Mouse (Mus musculus): Measurements from ENCODE around the gene Vmn2r44. TPM values are rescaled to one million over a fixed set of nuclear protein-coding genes. Genes with fewer than 3 reads are reported as not detected.
"Not testable (repeated sequence)": the region's sequence is repeated elsewhere in the genome, so short reads cannot be mapped to it uniquely, and the experiment has no call there.

Vmn2r44 gene
- not detected in 2 replicates for total RNA-seq (2021)
- long read RNA-seq, experiment 1: 0 reads
- long read RNA-seq, experiment 2: 0 reads

GRCm38 (mm10) chr7:8383233-8383632 lies at the start of gene Vmn2r44:
Gene Vmn2r44, minus strand, starts transcription at chr7:8383333.
- not testable (repeated sequence) for DNase-seq

- peak; percentile 16 for DNase-seq
Observed at GRCm38 (mm10) chr7:8357879-8358278, 25.3 kb downstream of the Vmn2r44 start.

Other genes with a start within 250 kb of the Vmn2r44 start
- not detected in 2 replicates for gene Vmn2r41, start 221.7 kb downstream of the Vmn2r44 start, total RNA-seq (2021)
- not detected in 2 replicates for gene Vmn2r42, start 183.0 kb downstream of the Vmn2r44 start, total RNA-seq (2021)
- gene Vmn2r43, start 122.7 kb downstream of the Vmn2r44 start, total RNA-seq (2021): not detected in 2 replicates
- not detected in 2 replicates for gene Vmn2r45, start 105.7 kb upstream of the Vmn2r44 start, total RNA-seq (2021)